Mouse (Mus musculus) liver, embryonic 16.5 days (tissue): ENCODE measurements around the gene Ehd3. TPM values are rescaled to one million over a fixed set of nuclear protein-coding genes. Genes with fewer than 3 reads are reported as not detected.

ENCODE experiments used
- ATAC-seq: fragments of 200-750 bp; cut with Nextera tagmentation; 2 replicates; pipeline ENCODE4 v1.8.0; 2017; ENCODE audit warnings: low read depth, mild to moderate bottlenecking, moderate number of reproducible peaks, moderate library complexity
- H3K27ac ChIP-seq: fragments of 300-500 bp; sonication (generic); 2 replicates; pipeline ENCODE4 v1.5.1; 2014; ENCODE audit warnings: mild to moderate bottlenecking, low read length
- H3K27me3 ChIP-seq: fragments of 300-500 bp; sonication (generic); 2 replicates; pipeline ENCODE4 v1.6.1; 2014; ENCODE audit warnings: low read depth, low read length, mixed read lengths; ENCODE audit not compliant: control insufficient read depth, insufficient read depth
- H3K36me3 ChIP-seq: fragments of 300-500 bp; sonication (generic); 2 replicates; pipeline ENCODE4 v1.6.1; 2014; ENCODE audit warnings: mild to moderate bottlenecking; ENCODE audit not compliant: control insufficient read depth, insufficient read depth
- H3K4me1 ChIP-seq: fragments of 300-500 bp; sonication (generic); 2 replicates; pipeline ENCODE4 v1.6.1; 2014; ENCODE audit warnings: low read depth, low read length, mixed read lengths; ENCODE audit not compliant: control insufficient read depth
- H3K4me2 ChIP-seq: fragments of 300-500 bp; sonication (generic); 2 replicates; pipeline ENCODE4 v1.6.1; 2014; ENCODE audit warnings: low read depth, low read length, mixed read lengths
- H3K4me3 ChIP-seq: fragments of 300-500 bp; sonication (generic); 2 replicates; pipeline ENCODE4 v1.5.1; 2014; ENCODE audit warnings: low read depth, mild to moderate bottlenecking, low read length
- H3K9ac ChIP-seq: fragments of 300-500 bp; sonication (generic); 2 replicates; pipeline ENCODE4 v1.6.1; 2014; ENCODE audit warnings: low read depth, low read length
- H3K9me3 ChIP-seq: fragments of 300-500 bp; sonication (generic); replicated peaks from 2 replicates; pipeline ENCODE4 v1.6.1; 2016; ENCODE audit warnings: low read length; ENCODE audit not compliant: control insufficient read depth
- WGBS: fragments of 180-500 bp; shearing (Covaris S2); extraction: QIAGEN DNeasy Blood & Tissue Kit; methylation state at CpG from one replicate; pipeline ENCODE4 v1.1.7; 2014; ENCODE audit not compliant: insufficient replicate concordance; 5-methylcytosine and 5-hydroxymethylcytosine counted together
- polyA plus RNA-seq: library from polyadenylated mRNA; unstranded; fragments of >200 nt; fragmentation: Nextera tagmentation; extraction: Ambion mirVana; gene quantifications from 2 replicates; pipeline ENCODE4 v1.2.1, GENCODE M21; 2015

The Ehd3 gene
- polyA plus RNA-seq, 1 experiment from 2014 or later: 23.1 TPM

- Histone ChIP-seq H3K36me3 (no peaks in the 10 kb centered on the region), H3K27me3 (no peaks in the 10 kb centered on the region), H3K9ac (no peak overlapping the region), H3K4me1 (no peaks in the 10 kb centered on the region), H3K9me3 (no peaks in the 10 kb centered on the region), H3K27ac (no peak overlapping the region), H3K4me3 (no peak overlapping the region), H3K4me2 (no peak overlapping the region)
- 41% methylated on average over 4 of the region's 4 CpGs for WGBS
- no peak for ATAC-seq
These were observed 18.3 kb downstream of the Ehd3 start for GRCm38 (mm10) chr17:73822255-73822654.

GRCm38 (mm10) chr17:73823121-73824021 is 19.4 kb downstream of the Ehd3 start:
- no peak overlapping the region for H3K4me3 ChIP-seq
- no peaks in the 10 kb centered on the region for H3K9me3 ChIP-seq
- no peak overlapping the region for H3K9ac ChIP-seq
- no peak for ATAC-seq
- H3K27ac ChIP-seq: no peak overlapping the region
- no peaks in the 10 kb centered on the region for H3K36me3 ChIP-seq
- H3K4me1 ChIP-seq: no peaks in the 10 kb centered on the region
- no peaks in the 10 kb centered on the region for H3K27me3 ChIP-seq
- WGBS: 66% methylated on average over 17 of the region's 17 CpGs
- H3K4me2 ChIP-seq: no peak overlapping the region

GRCm38 (mm10) chr17:73824022-73824340 is 20.0 kb downstream of the Ehd3 start:
- Histone ChIP-seq H3K9me3 (no peaks in the 10 kb centered on the region), H3K9ac (no peak overlapping the region), H3K4me2 (no peak overlapping the region), H3K36me3 (no peaks in the 10 kb centered on the region), H3K27ac (no peak overlapping the region), H3K27me3 (no peaks in the 10 kb centered on the region), H3K4me3 (no peak overlapping the region), H3K4me1 (no peaks in the 10 kb centered on the region)
- no peak for ATAC-seq
- WGBS: 75% methylated on average over 6 of the region's 6 CpGs

- Histone ChIP-seq H3K9ac (no peak overlapping the region), H3K27me3 (no peaks in the 10 kb centered on the region), H3K9me3 (no peaks in the 10 kb centered on the region), H3K4me1 (no peaks in the 10 kb centered on the region), H3K36me3 (no peaks in the 10 kb centered on the region), H3K4me3 (no peak overlapping the region), H3K27ac (no peak overlapping the region), H3K4me2 (no peak overlapping the region)
- ATAC-seq: no peak
- 55% methylated on average over 6 of the region's 6 CpGs for WGBS
These were observed 22.2 kb downstream of the Ehd3 start for GRCm38 (mm10) chr17:73826106-73826505.

GRCm38 (mm10) chr17:73827446-73827845 is 23.5 kb downstream of the Ehd3 start:
- Histone ChIP-seq H3K9ac (no peak overlapping the region), H3K36me3 (no peaks in the 10 kb centered on the region), H3K27me3 (no peaks in the 10 kb centered on the region), H3K4me1 (no peaks in the 10 kb centered on the region), H3K9me3 (no peaks in the 10 kb centered on the region), H3K4me3 (no peak overlapping the region), H3K4me2 (no peak overlapping the region), H3K27ac (no peak overlapping the region)
- 83% methylated on average over 11 of the region's 11 CpGs for WGBS
- ATAC-seq: no peak

- no peaks in the 10 kb centered on the region for H3K9me3 ChIP-seq
- whole genome bisulfite sequencing: 67% methylated on average over 1 of the region's 1 CpGs
- H3K4me3 ChIP-seq: no peak overlapping the region
- no peak overlapping the region for H3K9ac ChIP-seq
- H3K27ac ChIP-seq: no peak overlapping the region
- H3K4me2 ChIP-seq: no peak overlapping the region
- H3K36me3 ChIP-seq: no peaks in the 10 kb centered on the region
- ATAC-seq: no peak
- H3K4me1 ChIP-seq: no peaks in the 10 kb centered on the region
- no peaks in the 10 kb centered on the region for H3K27me3 ChIP-seq
These were observed 26.6 kb downstream of the Ehd3 start for GRCm38 (mm10) chr17:73830511-73830910.

- Histone ChIP-seq H3K9me3 (no peaks in the 10 kb centered on the region), H3K9ac (no peak overlapping the region), H3K27ac (no peak overlapping the region), H3K27me3 (no peaks in the 10 kb centered on the region), H3K4me3 (no peak overlapping the region), H3K4me2 (no peak overlapping the region), H3K4me1 (no peaks in the 10 kb centered on the region), H3K36me3 (no peaks in the 10 kb centered on the region)
- 57% methylated on average over 4 of the region's 4 CpGs for WGBS
- ATAC-seq: no peak
These were observed 27.5 kb downstream of the Ehd3 start for GRCm38 (mm10) chr17:73831427-73831826.

GRCm38 (mm10) chr17:73832901-73833300 is 29.0 kb downstream of the Ehd3 start:
- no peak overlapping the region for H3K9ac ChIP-seq
- no peaks in the 10 kb centered on the region for H3K4me1 ChIP-seq
- ATAC-seq: no peak
- H3K4me2 ChIP-seq: no peak overlapping the region
- 69% methylated on average over 1 of the region's 1 CpGs for WGBS
- no peaks in the 10 kb centered on the region for H3K36me3 ChIP-seq
- no peaks in the 10 kb centered on the region for H3K27me3 ChIP-seq
- H3K4me3 ChIP-seq: no peak overlapping the region
- no peaks in the 10 kb centered on the region for H3K9me3 ChIP-seq
- H3K27ac ChIP-seq: no peak overlapping the region

GRCm38 (mm10) chr17:73833474-73833873 is 29.5 kb downstream of the Ehd3 start:
- Histone ChIP-seq H3K27me3 (no peaks in the 10 kb centered on the region), H3K4me1 (no peaks in the 10 kb centered on the region), H3K9ac (no peak overlapping the region), H3K4me2 (no peak overlapping the region), H3K27ac (no peak overlapping the region), H3K36me3 (no peaks in the 10 kb centered on the region), H3K9me3 (no peaks in the 10 kb centered on the region), H3K4me3 (no peak overlapping the region)
- 66% methylated on average over 3 of the region's 3 CpGs for WGBS
- ATAC-seq: no peak
